Mouse (Mus musculus) layer of hippocampus, postnatal 14 days (tissue): Measurements from ENCODE around the gene Arid4a. TPM values are rescaled to one million over a fixed set of nuclear protein-coding genes. Genes with fewer than 3 reads are reported as not detected.
"Not testable (repeated sequence)": the region's sequence is repeated elsewhere in the genome, so short reads cannot be mapped to it uniquely, and the experiment has no call there.

Experiments used
- DNase-seq, 2 experiments: peaks; one replicate each; pipeline ENCODE4 v3.0.0; 2021 to 2022; ENCODE audit warnings: low spot score in 2 of 2, mixed read lengths in 1 of 2
- total RNA-seq, 2 experiments: library from RNA; stranded (reverse); gene quantifications; 2 replicates each; pipeline ENCODE4 v1.2.3; 2021

Gene Arid4a
- total RNA-seq, 2 experiments from 2014 or later: 32.6 to 35.8 TPM

DNA sequence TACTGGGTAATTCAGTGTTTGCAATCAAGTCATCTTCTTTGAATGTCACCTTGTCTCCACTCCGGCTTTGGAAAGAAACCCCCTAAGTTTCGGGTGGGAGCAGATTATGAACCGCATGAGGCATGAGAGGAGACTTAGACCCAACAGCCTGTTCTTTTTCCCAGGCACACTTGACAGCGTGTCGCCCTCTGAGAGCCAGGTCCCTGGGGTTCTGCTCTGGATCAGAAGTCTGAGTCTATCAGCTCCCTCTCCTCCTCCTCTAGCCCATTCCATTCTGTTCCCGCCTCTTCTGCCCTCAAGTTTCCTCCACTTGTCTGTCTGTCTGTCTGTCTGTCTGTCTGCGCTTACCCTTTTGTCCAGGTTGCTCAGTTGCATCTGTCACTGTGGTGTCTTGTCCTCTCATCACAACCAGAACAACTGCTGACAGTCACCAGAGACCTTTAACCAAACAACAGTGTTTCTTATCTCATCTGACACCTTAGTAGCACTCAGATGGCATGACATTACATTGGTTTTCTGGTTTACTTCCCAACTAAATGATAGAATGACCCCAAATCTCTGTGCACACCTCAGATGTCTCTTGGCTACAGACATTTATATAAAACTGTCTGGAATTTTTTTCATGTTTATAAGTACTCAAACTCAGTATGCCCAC lies 36.7 kb downstream of the Arid4a start:
- no peak for DNase-seq

DNA sequence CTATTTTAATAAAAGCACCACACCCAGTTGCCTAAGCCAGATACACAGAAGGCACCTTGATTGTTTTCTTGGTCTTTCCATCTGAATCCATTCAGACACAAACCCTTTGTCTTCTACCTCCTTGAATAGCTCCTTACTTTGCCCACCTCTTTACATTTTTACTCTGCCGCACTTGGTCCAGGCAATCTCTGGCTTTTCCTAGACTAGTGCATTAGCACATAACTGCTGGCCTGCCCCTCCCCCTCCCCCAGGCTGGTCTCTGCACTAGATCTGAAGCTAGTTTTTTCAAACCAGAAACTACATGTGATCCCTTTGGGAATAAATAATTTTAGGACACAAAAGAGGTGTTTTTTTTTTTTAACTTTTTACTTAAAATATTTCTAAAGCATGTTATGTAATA lies 37.2 kb downstream of the Arid4a start:
- DNase-seq: no peak

DNA sequence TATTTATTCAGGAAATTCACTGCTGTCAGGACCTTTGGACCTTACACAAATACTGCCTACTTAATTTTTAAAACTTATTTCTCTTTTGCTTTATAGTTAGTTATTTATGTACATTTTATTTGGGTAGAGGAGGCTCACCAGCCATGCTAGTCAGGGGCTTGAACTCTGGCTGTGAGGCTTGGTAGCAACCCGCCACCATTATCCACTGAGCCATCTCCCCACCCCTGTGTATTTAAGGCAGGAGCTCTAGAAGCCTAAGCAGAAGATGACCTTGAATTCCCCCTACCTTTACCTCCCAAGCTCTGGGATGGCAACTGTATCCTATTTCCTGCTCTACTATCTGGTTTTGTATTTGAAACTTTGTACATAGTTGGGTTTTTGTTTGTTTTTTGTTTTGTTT lies 37.7 kb downstream of the Arid4a start:
- no peak for DNase-seq

DNA sequence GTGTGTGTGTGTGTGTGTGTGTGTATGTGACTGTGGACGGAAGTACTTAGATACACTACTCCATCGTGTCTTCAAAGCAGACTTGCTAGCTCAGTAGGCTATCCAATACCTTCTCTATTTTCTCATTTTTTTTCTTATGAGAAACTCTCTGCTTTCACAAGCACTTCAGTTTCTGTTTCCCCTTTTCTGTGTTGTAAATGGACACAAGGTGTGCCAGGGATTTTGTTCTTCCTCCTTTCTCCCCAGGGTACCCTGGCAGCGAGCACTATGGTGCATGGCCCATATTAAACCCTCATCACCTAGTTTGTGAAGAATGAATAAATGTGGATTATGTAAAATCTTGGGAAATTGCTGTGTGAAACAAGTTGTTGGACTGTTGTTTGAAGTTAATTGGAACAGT lies 39.7 kb downstream of the Arid4a start:
- no peak for DNase-seq

DNA sequence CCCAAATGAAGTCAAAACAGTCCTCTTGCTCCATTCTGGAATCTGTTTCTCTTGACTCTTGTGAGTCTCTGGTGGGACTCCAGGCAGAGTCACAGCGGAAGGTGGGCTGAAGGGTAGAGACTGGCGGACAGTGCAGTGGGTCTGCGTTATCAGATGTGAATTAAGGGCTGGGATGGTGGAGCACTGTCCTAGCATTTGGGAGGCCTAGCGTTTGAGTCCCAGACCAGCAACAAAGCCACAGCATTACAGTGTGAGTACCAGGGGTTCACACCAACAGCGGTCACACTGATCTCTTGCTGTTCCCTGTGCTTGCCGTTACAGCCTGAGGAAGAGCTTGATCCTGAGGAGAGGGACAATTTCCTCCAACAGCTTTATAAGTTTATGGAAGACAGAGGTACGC lies 44.0 kb downstream of the Arid4a start:
- no peak for DNase-seq

DNA sequence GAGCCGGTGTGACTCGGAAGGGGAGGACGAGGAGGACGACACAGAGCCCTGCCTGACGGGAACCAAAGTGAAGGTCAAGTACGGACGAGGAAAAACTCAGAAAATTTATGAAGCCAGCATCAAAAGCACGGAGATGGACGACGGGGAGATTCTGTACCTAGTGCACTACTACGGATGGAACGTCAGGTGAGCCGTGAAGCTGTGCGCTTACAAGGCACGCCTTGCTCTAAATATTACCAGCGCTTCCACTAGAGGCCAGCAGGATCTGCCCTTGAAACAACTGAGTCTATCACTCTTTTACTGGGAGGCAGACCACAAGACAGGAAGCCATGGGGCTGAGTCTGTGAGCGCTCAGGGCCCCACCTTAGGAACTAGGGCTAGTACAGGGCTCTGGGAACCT lies 54.1 kb downstream of the Arid4a start:
- DNase-seq: no peak

DNA sequence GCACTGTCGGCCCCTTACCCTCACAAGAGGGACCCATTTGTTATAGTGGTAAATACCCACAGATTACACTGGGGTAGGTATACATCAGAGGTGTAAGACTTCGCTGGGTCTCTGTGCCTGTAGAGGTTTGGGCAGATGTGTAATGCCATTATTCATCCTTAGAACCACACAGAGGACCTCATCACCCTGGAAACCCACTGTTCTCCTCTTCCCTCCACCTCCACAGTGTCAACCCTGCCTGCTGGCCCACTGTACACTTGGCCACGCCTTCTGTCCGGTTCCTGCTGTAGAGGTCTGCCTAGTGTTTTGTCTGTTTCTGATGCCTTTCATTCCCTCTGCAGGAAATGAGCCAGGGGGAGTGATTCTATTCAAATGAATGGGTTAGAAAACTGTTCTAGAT lies 56.3 kb downstream of the Arid4a start:
- no peak for DNase-seq

DNA sequence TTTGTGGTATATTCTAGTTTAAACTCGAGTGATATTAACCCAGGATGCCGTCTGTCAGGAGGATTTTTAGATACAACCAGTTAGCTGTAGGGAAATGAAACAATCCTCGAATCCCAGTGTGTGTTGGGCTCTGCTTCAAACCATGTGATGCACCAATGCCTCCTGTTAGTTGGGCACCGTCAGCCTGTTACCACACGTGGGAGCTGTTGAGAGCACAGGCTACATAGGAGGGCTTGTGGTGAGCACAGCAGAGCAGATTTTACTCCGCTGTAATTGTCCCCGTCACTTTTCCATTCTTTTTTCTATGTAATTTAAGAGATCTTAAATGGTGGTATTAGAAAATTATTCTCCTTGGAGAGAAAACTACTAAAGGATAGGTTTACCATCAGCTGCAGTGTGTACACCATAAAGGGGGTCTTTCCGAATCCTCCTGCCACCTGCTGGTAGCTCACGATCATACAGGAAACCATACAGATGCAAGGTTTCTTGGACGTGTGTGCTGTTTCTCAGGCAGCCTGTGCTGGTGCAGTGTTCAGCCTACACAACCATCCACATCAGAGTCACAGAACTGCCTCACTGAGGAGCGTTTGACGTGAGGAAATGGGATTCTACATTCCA lies 57.4 kb downstream of the Arid4a start:
- DNase-seq: peak; percentile 51 to 66

DNA sequence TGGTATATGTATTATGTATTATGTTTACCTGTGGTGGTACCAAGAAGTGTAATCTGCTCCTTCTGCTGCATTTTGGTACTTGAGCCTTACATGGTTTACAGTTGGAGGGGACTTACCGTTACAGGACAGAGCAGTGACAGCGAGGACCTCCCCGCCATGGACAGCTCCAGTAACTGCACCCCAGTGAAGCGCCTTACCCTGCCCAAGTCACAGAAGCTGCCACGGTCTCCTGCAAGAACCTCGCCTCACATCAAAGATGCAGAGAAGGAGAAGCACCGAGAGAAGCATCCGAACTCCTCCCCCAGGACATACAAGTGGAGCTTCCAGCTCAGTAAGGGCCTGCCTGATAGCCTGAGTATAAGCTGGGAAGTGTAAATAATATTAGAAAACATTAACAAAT lies 70.5 kb downstream of the Arid4a start:
- DNase-seq: no peak

DNA sequence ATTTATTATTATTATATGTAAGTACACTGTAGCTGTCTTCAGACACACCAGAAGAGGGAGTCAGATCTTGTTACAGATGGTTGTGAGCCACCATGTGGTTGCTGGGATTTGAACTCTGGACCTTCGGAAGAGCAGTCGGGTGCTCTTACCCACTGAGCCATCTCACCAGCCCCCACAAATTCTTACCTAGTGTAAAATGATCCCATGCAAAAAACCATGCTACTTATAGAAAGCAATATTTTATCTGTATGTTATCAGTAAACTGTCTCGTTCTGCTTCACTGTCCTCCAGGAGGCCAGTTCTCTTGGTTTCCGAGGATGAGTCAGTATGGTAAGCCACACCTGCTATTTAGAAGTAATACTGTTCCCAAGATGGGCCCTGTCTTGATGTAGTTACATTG lies 88.5 kb downstream of the Arid4a start:
- not testable (repeated sequence) for DNase-seq

DNA sequence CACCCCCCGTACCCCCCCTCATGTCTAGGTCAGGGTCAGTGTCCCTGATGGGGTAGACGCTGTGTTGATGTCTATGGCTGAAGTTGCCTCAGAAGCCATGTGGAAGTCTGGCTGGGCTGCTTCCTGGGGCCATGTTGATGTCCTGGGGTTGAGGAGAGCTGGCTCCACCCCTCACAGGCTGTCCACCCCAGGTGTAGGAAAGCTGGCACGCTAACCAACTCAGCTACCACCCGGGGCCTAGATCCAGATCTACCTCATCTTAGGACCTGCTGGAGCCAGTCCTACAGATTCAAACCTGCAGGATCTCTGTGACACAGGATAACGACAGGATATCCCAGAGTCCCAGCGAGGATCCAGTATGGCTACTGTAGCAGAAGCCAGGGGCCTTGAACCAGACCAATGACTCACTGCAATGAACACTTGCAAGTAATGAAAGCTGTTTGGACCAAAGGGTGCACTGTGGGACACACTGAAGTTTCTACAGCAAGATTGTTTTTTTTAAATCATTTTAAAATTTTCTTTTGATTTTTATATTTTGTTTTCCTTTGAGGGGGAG lies 91.5 kb downstream of the Arid4a start:
- no peak for DNase-seq

DNA sequence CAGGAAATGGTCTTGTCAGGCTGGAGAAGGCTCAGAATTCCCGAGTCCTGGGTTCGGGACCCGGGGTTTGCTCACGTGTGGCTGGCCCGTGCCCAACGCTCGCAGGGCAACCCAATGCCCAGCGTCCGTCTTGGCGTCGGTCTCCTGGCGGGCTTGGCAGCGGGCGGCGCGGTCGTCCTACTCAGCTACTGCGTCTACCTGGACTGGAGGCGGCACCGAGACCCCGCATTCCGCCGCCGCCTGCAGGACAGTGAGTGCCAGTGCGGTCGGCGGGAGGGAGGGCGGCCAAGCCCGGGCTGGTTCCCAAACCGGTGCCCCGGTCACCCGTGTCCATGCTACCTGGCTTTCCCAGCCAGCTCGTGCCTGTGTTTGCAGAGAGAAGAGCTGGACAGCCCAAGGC lies 95.5 kb downstream of the Arid4a start, which contains the start of gene Tomm20l:
Gene Tomm20l, plus strand, starts transcription at position 98 of the 400 bp plus-strand sequence.
- no peak for DNase-seq

DNA sequence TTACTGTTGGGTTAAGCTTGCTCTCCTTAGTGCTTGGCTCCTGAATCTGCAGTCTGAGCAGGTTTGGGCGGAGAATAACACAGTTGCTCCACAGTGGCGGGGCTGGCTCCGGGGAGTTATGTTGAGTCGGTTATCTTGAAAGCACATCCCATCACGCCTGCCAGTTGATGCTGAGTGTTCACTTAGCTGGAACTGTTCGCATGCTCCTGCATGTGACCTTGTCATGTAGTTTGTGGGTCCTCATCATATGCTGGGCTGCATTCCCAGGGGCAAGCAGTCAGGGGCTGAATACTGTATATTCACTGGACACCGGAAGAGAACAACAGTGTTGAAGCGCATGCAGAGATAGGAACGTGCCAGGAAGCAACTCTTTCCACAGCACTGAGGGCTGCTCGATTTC lies 97.3 kb downstream of the Arid4a start:
- DNase-seq: no peak

DNA sequence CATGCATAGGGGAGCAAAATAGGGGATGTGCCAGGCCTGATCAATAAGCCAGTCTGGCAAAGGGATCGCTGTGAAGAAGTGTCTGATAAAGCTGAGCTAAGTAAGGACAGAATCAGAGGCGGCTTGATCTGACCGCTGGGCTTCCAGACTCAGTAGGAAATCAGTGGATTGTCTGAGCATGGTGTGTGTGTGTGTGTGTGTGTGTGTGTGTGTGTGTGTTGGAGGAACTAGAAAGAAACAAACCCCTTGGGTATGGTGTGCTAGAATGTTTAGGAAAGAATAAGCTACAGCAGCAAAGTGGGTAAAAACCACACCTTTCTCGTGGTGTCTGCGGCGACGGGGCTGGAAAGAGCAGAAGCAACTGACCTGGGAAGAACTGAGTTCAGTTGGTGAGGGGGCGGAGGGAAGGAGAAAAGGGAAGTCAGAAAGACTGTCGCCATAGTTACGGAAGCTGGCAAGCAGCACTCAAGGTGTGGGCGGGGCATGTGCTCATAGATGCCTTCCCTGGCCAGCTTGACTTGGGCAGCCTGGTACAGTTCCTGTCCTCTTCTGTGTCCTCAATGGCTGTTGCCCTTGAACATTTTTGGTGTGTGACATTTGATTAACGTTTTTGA lies 98.0 kb downstream of the Arid4a start:
- peak; percentile 26 to 54 for DNase-seq

DNA sequence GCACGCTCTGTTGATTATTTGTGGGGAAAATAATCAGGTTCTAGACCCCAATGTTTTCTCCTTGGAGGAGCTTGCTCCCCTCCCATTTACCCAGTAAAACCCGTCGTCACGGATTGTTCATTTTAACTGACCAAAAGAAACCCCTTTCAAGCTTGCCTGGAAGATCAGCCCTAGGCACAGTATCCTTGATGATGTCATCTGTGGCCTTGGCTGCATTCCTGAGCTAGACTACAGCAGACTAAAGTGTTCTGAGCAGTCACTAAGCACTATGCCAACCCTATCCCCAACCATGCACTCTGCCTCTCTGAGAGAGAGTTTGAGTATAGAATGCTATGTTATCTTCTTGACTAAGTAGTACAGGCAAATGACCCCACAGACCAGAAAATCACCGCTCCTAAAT lies 100.6 kb downstream of the Arid4a start:
- DNase-seq: no peak

DNA sequence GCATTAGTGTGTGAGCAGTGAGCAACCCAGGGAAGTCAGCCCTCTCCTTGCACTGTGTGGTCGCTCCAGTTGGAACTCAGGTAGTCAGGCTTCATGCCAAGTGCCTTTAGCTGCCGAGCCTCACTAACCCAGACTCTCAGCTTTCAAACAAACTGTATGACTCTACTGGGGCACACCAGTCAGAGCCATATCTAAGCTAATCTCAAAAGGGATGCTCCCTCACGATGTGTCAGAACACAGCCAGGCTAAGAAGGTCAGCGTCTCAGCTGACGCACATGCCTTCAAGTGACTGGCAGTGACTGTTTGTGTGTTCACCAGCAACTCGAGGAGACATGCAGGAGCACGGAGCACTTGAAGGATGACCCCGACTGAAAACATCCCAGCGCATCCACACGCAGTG lies 106.9 kb downstream of the Arid4a start:
- DNase-seq: no peak

DNA sequence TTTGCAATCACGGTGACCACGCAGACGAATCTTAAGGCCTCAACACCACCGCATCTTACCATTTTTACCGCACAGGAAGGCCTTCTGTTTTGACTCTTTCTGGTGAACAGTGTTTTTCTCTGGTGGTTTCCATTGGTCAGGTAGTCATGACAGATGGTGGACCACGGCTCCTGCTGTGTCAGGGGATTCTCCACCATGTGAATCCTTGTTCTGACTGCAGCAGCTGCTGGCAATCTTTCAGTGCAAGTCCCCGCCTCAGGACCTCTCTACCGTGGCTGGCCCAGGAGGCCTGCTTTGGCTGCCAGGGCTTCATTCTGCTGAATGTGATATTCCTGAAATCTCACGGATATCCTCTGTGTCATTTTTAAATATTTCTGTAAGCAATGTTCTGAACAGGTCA lies 107.5 kb downstream of the Arid4a start:
- DNase-seq: no peak

DNA sequence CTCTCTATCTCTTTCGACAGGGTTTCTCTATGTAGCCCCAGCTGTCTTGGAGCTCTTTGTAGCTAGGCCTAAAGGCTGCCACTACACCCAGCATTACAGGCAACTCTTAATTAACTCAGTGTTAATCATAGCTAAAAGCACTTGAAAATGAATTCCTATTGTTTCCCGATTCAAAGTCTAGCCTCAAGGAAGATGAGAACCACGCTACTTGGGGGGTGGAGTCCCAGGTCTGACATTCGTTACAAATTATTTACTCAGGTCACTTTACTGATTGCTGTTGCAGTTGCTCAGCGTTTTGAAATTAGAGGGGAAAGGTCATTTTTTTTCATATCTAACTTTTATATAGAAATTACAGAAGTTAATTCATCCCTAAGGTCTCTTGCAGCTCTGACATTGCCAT lies 119.8 kb downstream of the Arid4a start:
- DNase-seq: no peak

DNA sequence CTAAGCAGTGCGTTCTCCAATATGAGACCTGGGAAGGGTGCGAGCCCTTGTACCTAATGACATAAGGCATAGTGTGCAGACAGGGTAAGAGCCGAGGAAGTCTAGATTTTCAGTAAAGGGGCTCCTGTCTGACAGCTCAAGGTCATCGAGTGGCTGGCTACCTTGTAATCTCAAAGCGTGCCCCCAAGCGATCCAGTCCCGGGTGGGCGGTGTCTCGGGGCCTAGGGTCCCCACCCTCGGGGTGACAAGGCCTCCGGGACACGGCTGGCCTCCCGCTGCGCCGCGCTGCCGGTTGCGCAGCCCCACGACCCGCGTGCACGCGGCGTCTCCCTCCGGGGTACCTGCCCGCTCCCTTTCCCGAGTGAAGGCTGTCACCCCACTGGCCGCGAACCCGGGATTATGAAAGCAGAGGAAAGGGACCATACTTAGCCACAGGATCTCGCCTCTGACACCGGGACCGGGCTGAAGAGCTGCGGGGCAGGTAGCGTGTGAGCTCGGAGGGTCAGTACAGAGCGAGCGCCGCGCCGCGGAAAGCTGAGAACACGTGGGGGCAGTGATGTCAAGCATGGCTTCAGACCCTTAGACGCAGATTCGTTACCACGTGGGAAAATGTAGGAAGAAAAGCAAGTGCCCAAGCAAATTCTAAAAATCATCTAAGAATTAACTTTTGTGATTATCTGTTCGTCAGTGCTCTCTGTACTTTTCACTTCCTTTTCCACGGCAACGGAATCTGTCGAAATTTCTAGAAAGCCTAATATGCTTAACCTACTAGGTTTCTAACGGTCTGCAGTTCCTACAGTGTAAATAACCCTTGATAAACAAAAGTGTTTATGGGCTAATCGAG lies 120.6 kb downstream of the Arid4a start, which contains the start of the genes Timm9 and 2700049A03Rik:
Gene Timm9, minus strand, starts transcription at position 555 of the 844 bp plus-strand sequence.
Gene 2700049A03Rik, plus strand, starts transcription at position 719 of the 844 bp plus-strand sequence.
- DNase-seq: peak; percentile 86 to 89

DNA sequence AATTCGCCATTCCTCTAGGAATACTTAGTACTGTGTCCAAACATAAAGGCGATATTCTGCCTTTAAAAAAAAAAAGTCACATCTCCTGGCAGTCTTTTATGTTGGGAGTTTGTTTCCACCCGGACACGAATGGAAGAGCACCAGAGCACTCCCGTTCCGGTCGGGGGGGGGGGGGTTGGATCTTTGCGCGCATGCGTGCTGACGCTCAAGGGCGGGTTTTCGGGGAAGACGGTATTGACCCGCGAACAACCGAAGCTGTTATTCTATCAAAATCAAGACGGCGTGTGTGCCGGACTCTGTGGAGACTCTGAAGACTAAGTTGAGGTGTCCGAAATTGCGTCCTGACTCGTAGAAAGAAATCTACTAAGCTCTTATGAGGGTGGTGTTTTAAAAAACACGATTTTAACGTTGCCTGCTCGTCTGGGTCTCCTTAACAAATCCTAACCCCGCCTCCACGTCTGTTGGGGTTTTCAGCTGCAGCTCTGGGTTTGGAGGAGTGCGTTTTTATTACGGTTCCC lies 121.2 kb downstream of the Arid4a start:
- DNase-seq: peak; percentile 78 to 80

DNA sequence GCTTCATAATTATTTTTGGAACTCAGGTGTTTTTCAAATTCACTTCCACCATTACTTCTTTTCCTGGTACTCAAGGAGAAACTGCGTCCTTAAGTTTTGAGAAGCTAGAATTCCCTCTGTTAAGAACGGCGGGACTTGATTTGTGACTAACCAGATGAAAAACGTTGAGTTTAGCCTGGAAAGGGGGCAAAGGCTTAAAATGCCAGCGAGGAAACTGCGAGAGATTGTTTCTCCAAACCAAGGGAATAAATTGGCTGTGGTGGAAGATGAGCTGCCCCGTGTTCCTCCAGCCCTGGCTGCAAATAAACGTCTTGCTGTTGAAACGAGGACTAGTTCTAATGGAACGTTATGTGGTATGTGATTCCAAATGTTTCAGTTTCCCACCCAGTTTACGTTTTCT lies 121.9 kb downstream of the Arid4a start:
- DNase-seq: no peak
